In the genomic region with DNA sequence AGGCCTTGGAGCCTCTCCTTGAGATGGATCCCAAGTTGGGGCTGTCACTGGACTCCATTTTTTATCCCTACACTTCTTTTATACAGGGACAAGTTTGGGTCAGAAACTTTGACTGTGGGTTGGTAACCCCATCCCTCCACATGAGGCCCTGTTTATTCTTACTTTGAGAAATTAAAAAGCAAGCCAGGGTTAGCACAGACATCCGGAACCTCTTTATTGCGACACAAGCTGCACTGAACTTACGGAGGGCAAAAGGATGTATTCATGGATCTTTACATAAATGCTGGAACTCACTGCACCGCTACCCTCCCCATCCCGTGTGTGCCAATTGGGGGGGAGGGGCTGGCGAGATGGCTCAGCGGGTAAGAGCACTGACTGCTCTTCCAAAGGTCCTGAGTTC, we compare ENCODE assay signal across 12 mouse cellular contexts.
"Had no signal": no experiment of that assay in that cellular context is flagged by ENCODE, and none has a peak within 500 bp of the region (broad histone marks: within the 10 kb centered on the region; RNA-seq: fewer than 3 reads in every experiment).

No protein-coding gene starts in this region.

- H3K9ac ChIP-seq: limb, embryonic 13.5 days; midbrain, embryonic 12.5 days had no signal

- DNase-seq: kidney, adult 18-20 months; kidney, postnatal 10 days; kidney, postnatal 4 days; left cerebral cortex, postnatal 4 days; lung, postnatal 14 days; right cerebral cortex, postnatal 25 days; thymus, postnatal 4 days had no signal

- H3K27me3 ChIP-seq: limb, embryonic 13.5 days; midbrain, embryonic 12.5 days had no signal

- H3K27ac ChIP-seq: limb, embryonic 13.5 days; macrophage; midbrain, embryonic 12.5 days had no signal

- ATAC-seq: inflammation-experienced regulatory T-cells, adult 6 months; midbrain, embryonic 16.5 days had no signal

- H3K36me3 ChIP-seq: midbrain, embryonic 12.5 days had no signal

- H3K4me3 ChIP-seq: limb, embryonic 13.5 days; midbrain, embryonic 12.5 days had no signal

- H3K4me2 ChIP-seq: limb, embryonic 13.5 days; midbrain, embryonic 12.5 days had no signal

- H3K4me1 ChIP-seq: midbrain, embryonic 12.5 days had no signal

- H3K9me3 ChIP-seq: limb, embryonic 13.5 days; midbrain, embryonic 12.5 days had no signal
